Mouse (Mus musculus) bone marrow, adult 2 months (tissue): Measurements from ENCODE around the gene Angel2. TPM values are rescaled to one million over a fixed set of nuclear protein-coding genes. Genes with fewer than 3 reads are reported as not detected.

ENCODE experiments used
- H3K27ac ChIP-seq: fragments of 200-500 bp; 2 replicates; pipeline ENCODE4 v1.5.1; 2012; ENCODE audit warnings: low read depth, mild to moderate bottlenecking, control low read depth, inconsistent platforms, low read length; ENCODE audit not compliant: control insufficient read depth, poor library complexity, insufficient read depth
- H3K4me1 ChIP-seq: fragments of 200-500 bp; 2 replicates; pipeline ENCODE4 v1.6.1; 2011; ENCODE audit warnings: low read length; ENCODE audit not compliant: control insufficient read depth, insufficient read depth
- H3K4me3 ChIP-seq: fragments of 200-500 bp; replicated peaks from 2 replicates; pipeline ENCODE3; 2011; ENCODE audit warnings: mild to moderate bottlenecking, low read depth, low read length, control low read depth; ENCODE audit not compliant: control insufficient read depth
- CTCF ChIP-seq: fragments of 200-500 bp; IDR thresholded peaks from 2 replicates; pipeline ENCODE4 v1.5.1; 2011; ENCODE audit warnings: low read length, control low read depth; ENCODE audit not compliant: control insufficient read depth, insufficient read depth
- POLR2A ChIP-seq: fragments of 200-500 bp; IDR thresholded peaks from 2 replicates; pipeline ENCODE4 v1.6.1; 2011; ENCODE audit warnings: low read depth, mild to moderate bottlenecking, control low read depth, low read length, borderline replicate concordance; ENCODE audit not compliant: control insufficient read depth
- WGBS: fragments of 180-500 bp; shearing (Covaris S2); methylation state at CpG from one replicate; pipeline ENCODE4 v1.1.7; 2018; 5-methylcytosine and 5-hydroxymethylcytosine counted together
- polyA plus RNA-seq: library from polyadenylated mRNA; stranded (reverse); fragments of >200 nt; gene quantifications from 2 replicates; pipeline ENCODE4 v1.2.4, GENCODE M21; 2011; ENCODE audit warnings: low replicate concordance; ENCODE audit not compliant: missing spikeins, insufficient read depth, insufficient read length

Angel2 gene
- polyA plus RNA-seq, 1 experiment = 28.3 TPM

DNA sequence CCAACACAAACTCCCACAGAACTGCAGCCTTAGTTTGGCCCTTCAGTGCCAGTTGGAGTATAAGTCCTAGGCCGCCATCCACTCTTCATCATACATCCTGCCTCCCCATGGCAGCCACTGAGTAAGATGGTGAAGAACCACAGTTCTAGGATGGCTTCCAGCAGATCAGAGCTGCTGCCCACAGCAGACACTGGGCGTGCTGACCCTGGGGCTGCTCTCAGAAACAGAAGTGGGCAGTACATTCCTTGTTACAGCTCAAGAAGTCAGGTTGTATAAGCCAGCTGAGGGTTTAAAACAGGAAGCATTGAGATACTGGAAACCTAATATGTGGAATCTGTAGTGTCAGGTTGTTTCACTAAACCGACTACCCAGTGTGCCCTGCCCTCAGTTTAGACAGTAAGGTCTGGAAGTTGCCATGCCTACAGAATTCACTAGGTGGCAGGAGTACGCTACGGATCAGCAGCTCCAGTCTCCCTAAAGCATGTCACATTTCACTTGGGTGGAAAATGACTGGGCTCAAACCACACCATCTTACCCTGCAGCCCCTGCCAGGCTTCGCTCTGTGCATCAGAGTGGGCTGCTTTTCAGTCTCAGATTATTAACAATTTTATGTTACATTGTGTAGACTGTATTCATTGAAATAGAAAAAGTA is 19.3 kb downstream of the Angel2 start:
- H3K4me1 ChIP-seq = no peaks in the 10 kb centered on the region
- 55% methylated on average over 6 of the region's 6 CpGs for WGBS
- H3K27ac ChIP-seq = no peak overlapping the region
- no peak overlapping the region for H3K4me3 ChIP-seq
- TF ChIP-seq CTCF = peak; percentile 82
- no peak for TF ChIP-seq POLR2A

DNA sequence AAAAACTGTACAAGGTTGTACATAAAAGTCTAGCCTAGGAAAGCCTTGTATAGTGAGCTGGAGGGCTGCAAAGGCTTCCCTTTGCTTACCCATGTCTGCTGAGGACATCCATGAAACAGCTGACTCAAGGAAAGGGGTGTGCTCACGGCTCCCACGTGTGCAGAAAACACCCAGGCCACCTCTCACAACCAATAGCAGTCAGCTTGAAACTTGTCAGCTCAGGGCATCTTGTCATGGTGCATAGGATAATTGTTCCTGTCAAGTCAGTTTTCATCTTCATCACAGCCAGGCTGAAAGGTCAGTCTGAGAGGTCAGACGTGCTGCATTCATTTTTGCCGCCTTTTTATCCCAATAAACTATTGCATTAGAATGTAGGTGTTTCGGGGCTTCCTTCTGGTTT is 23.1 kb downstream of the Angel2 start:
- H3K27ac ChIP-seq = no peak overlapping the region
- TF ChIP-seq POLR2A = no peak
- TF ChIP-seq CTCF = no peak
- H3K4me3 ChIP-seq = no peak overlapping the region
- WGBS = 80% methylated on average over 5 of the region's 5 CpGs
- no peaks in the 10 kb centered on the region for H3K4me1 ChIP-seq

DNA sequence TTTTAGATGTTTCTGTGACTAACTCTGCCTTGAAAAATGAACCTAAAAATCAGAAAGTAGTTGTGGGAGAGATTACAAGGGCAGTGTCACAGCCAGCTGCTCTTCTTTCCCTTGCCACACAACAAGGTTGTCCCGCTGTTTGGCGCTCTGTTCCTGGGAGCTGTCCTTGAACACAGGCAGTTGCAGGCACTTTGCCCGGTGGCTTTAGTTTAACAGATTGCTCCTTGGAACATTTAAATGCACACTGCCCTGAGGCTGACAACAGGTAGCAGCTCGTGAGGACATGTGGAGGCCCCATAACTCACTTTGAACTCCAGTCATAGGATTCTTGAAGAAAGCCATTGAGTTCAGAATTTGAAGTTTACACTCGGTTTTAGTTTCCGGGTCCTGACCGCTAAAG is 23.5 kb downstream of the Angel2 start:
- Histone ChIP-seq H3K4me3 (no peak overlapping the region), H3K27ac (no peak overlapping the region), H3K4me1 (no peaks in the 10 kb centered on the region)
- 89% methylated on average over 7 of the region's 7 CpGs for WGBS
- TF ChIP-seq CTCF = no peak
- no peak for TF ChIP-seq POLR2A

DNA sequence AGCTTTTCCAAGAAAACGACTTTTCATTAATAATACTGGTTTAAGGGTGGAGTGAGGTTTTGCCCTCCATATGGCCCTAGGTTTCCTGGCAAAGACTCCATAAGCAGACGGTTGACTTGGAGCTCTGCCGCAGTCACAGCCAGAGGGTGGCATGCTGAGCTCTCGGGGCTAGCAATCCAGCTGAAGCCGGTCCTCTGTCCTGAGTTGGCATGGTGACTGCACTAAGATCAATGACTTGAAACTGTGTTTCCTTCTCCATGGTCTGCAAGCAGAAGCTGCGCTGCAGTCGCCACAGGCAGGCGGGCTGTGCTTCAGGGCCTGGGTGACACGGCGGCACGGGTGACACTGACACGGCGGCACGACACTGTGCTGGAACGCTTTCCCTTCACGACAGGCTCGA is 23.9 kb downstream of the Angel2 start:
- WGBS = 92% methylated on average over 17 of the region's 17 CpGs
- Histone ChIP-seq H3K27ac (no peak overlapping the region), H3K4me3 (no peak overlapping the region), H3K4me1 (no peaks in the 10 kb centered on the region)
- TF ChIP-seq POLR2A (no peak), CTCF (no peak)

DNA sequence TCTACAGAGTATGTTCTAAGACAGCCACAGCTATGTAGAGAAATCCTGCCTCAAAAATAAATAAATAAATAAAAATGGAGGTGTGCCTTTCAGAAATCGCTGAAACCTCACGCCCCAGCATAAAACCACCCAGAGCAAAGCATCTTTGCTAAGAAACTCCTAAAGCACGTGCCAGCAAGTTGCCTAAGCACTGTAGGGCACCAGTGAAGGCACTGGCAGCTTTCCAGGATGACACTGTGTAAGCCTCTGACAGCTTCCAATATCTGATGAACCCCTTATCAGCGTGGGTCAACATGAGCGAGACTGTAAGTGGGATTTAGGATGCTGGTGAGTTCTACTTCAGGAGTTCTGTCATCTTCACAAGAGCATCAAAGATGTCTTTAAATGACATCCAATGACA is 26.1 kb downstream of the Angel2 start:
- WGBS = 62% methylated on average over 5 of the region's 5 CpGs
- H3K27ac ChIP-seq = no peak overlapping the region
- no peaks in the 10 kb centered on the region for H3K4me1 ChIP-seq
- no peak overlapping the region for H3K4me3 ChIP-seq
- TF ChIP-seq POLR2A (no peak), CTCF (no peak)

DNA sequence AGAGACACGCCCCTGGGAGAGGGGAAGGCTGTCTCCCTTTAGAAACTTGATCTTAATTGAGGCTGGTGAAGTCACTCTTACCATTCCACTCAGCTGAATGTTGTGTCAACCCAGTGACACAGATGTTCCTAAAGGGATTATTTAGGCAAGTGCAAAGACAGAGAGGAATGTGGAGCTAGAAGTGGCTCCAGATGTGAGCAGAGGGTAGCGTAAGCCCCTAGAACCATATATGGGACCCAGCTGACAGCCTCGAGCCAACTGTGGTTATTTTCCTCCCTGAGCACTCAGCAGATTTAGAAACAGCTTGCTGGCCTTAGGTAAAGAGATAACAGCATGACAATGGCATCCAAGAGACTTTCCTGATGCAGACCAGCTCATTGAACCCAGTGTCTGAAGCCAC is 28.1 kb downstream of the Angel2 start:
- Histone ChIP-seq H3K4me3 (no peak overlapping the region), H3K27ac (no peak overlapping the region), H3K4me1 (no peaks in the 10 kb centered on the region)
- WGBS = 75% methylated on average over 3 of the region's 3 CpGs
- TF ChIP-seq CTCF = no peak
- TF ChIP-seq POLR2A = no peak

DNA sequence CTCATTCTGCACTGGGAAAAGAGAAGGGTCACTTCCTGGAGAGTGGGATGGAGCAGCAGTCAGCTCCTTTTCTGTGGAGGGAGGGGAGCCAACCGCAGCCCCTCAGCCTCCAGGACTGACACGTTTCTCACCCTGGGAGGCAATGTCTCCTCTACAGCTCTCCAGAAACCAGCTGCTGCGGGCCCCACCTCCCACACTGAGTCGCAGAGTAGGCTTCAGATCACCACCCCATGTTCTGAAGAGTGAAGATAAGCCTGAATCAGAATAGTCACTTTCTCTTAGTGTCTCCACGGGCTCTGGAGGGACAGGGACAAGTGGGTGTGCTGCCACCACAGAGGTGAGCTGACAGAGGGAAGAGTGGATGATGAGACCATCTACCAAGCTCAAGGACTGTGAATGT is 33.9 kb downstream of the Angel2 start:
- Histone ChIP-seq H3K27ac (no peak overlapping the region), H3K4me1 (no peaks in the 10 kb centered on the region), H3K4me3 (no peak overlapping the region)
- 52% methylated on average over 5 of the region's 5 CpGs for WGBS
- TF ChIP-seq CTCF = no peak
- TF ChIP-seq POLR2A = no peak

DNA sequence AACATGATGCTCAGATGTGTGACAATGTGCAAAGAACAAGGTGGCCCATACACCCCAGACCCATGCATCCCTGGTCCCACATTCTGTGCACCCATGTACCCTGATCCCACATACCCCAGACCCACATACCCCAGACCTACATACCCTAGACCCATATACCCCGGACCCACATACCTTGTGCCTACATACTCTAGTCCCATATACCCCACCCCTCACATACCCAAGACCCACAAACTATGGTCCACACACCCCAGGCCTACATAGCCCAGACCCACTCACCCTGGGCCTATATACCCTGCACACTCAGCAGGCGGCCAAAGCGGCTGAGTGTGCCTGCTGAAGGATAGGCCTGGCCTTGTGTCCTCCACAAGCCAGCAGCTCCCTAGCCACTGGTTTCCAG is 37.8 kb downstream of the Angel2 start:
- no peak overlapping the region for H3K27ac ChIP-seq
- H3K4me1 ChIP-seq = no peaks in the 10 kb centered on the region
- WGBS = 90% methylated on average over 3 of the region's 3 CpGs
- no peak overlapping the region for H3K4me3 ChIP-seq
- no peak for TF ChIP-seq POLR2A
- no peak for TF ChIP-seq CTCF

DNA sequence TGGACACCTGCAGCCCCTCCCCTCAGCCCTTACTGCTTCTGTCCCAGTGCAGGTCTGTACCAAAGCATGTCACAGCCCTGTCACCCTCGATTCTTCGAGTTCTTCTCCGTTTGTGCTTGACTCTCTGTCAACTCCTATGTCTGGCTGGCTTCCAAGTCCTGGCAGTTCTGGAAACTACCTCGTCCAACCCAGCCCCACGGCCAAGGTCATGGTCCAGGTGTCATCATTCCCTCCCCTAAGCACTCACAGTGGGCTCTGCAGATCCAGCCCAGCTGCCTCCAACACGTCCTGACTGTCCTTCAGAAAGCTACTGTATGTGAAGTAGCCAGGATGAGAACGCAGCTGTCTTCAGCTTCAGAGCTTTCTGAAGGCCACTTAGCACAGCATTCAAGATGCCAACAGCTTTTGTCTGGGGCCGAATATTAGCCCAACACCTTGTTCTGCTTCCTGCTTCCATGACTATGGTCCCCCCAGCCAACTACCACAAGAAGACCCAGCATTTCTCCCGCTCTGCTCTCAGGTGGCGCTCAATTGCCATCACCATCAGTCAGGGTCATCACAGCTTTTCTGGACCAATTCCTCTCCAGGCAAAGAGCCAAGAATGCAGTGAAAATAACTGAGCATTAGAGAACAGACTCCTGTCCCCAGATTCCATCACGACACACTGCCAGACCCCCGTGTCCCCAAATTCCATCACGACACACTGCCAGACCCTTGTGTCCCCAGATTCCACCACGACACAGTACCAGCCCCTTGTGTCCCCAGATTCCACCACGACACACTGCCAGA is 40.3 kb downstream of the Angel2 start:
- Histone ChIP-seq H3K4me1 (no peaks in the 10 kb centered on the region), H3K4me3 (no peak overlapping the region), H3K27ac (no peak overlapping the region)
- TF ChIP-seq POLR2A = no peak
- TF ChIP-seq CTCF = no peak
- 77% methylated on average over 15 of the region's 15 CpGs for WGBS
